Mouse (Mus musculus) spleen, adult 10 weeks (tissue): Measurements from ENCODE around the gene Fgf5. TPM values are rescaled to one million over a fixed set of nuclear protein-coding genes. Genes with fewer than 3 reads are reported as not detected.

ENCODE experiments used
- polyA plus RNA-seq: library from polyadenylated mRNA; stranded (reverse); fragments of 350-450 nt; fragmentation: Illumina TruSeq; extraction: RNeasy Lipid Tissue Mini Kit (QIAGEN cat#74804); gene quantifications from one replicate; pipeline ENCODE4 v1.2.3, GENCODE M21; 2015; ENCODE audit warnings: low replicate concordance; ENCODE audit not compliant: insufficient read depth

Fgf5 gene
- not detected for polyA plus RNA-seq

GRCm38 (mm10) chr5:98253838-98254821 is at the start of gene Fgf5:
Gene Fgf5 (plus strand): TSS chr5:98254184.

Other genes with a start within 250 kb of the Fgf5 start
- gene Antxr2, start 223.1 kb upstream of the Fgf5 start, polyA plus RNA-seq: 18.2 TPM
- not detected for gene Prdm8, start 87.0 kb upstream of the Fgf5 start, polyA plus RNA-seq
- gene Cfap299, start 75.1 kb downstream of the Fgf5 start, polyA plus RNA-seq: not detected